Mouse (Mus musculus) liver, embryonic 16.5 days (tissue): ENCODE results near the gene Bnc2. TPM values are rescaled to one million over a fixed set of nuclear protein-coding genes. Genes with fewer than 3 reads are reported as not detected.

Source experiments
- ATAC-seq: fragments of 200-750 bp; cut with Nextera tagmentation; 2 replicates; pipeline ENCODE4 v1.8.0; 2017; ENCODE audit warnings: low read depth, mild to moderate bottlenecking, moderate number of reproducible peaks, moderate library complexity
- H3K27ac ChIP-seq: fragments of 300-500 bp; sonication (generic); 2 replicates; pipeline ENCODE4 v1.5.1; 2014; ENCODE audit warnings: mild to moderate bottlenecking, low read length
- H3K27me3 ChIP-seq: fragments of 300-500 bp; sonication (generic); 2 replicates; pipeline ENCODE4 v1.6.1; 2014; ENCODE audit warnings: low read depth, low read length, mixed read lengths; ENCODE audit not compliant: control insufficient read depth, insufficient read depth
- H3K36me3 ChIP-seq: fragments of 300-500 bp; sonication (generic); 2 replicates; pipeline ENCODE4 v1.6.1; 2014; ENCODE audit warnings: mild to moderate bottlenecking; ENCODE audit not compliant: control insufficient read depth, insufficient read depth
- H3K4me1 ChIP-seq: fragments of 300-500 bp; sonication (generic); 2 replicates; pipeline ENCODE4 v1.6.1; 2014; ENCODE audit warnings: low read depth, low read length, mixed read lengths; ENCODE audit not compliant: control insufficient read depth
- H3K4me2 ChIP-seq: fragments of 300-500 bp; sonication (generic); 2 replicates; pipeline ENCODE4 v1.6.1; 2014; ENCODE audit warnings: low read depth, low read length, mixed read lengths
- H3K4me3 ChIP-seq: fragments of 300-500 bp; sonication (generic); 2 replicates; pipeline ENCODE4 v1.5.1; 2014; ENCODE audit warnings: low read depth, mild to moderate bottlenecking, low read length
- H3K9ac ChIP-seq: fragments of 300-500 bp; sonication (generic); 2 replicates; pipeline ENCODE4 v1.6.1; 2014; ENCODE audit warnings: low read depth, low read length
- H3K9me3 ChIP-seq: fragments of 300-500 bp; sonication (generic); replicated peaks from 2 replicates; pipeline ENCODE4 v1.6.1; 2016; ENCODE audit warnings: low read length; ENCODE audit not compliant: control insufficient read depth
- WGBS: fragments of 180-500 bp; shearing (Covaris S2); extraction: QIAGEN DNeasy Blood & Tissue Kit; methylation state at CpG from one replicate; pipeline ENCODE4 v1.1.7; 2014; ENCODE audit not compliant: insufficient replicate concordance; 5-methylcytosine and 5-hydroxymethylcytosine counted together
- polyA plus RNA-seq: library from polyadenylated mRNA; unstranded; fragments of >200 nt; fragmentation: Nextera tagmentation; extraction: Ambion mirVana; gene quantifications from 2 replicates; pipeline ENCODE4 v1.2.1, GENCODE M21; 2015

The Bnc2 gene
- polyA plus RNA-seq, 1 experiment from 2014 or later, result 0.33 TPM

DNA sequence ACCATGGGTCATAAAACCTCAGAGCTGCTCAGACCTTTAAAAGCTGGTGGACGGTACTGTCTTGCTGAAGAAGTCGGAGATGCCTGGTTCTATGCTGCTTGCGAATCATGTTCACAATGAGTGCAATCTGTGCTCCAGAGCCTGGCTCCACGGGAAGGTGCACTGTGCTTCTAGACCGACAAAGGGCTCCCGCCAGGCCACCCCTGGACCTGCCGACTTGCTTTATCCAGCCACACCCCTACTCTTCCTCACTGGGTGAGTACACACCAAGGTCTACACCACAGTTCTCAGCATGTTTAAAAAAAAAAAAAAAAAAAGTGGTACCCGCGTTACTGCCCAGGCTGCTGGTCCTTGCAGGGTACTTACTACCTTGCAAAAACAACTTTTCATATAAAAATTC is 174.8 kb downstream of the Bnc2 start:
- Histone ChIP-seq H3K4me1 (no peaks in the 10 kb centered on the region), H3K27me3 (no peaks in the 10 kb centered on the region), H3K36me3 (no peaks in the 10 kb centered on the region), H3K4me3 (no peak overlapping the region), H3K4me2 (no peak overlapping the region), H3K9ac (no peak overlapping the region), H3K27ac (no peak overlapping the region), H3K9me3 (no peaks in the 10 kb centered on the region)
- 67% methylated on average over 9 of the region's 9 CpGs for WGBS
- ATAC-seq, result no peak

DNA sequence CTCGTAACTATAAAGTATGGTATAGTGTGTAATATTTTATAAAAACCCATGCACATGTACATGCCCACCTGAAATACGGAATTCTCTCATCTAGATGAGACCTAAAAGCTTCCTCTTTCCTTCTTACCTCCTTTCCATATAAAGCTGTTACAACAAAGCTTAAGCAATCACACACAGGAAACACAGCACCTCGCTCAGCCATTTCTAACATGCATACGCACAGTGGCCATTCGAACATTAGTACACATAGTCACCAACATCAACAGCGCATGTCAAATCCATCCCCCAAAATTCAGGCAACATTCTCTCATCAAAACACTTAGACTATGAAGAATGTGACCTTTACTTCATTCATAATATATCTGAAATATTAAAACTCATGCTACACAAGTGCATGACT is 176.6 kb downstream of the Bnc2 start:
- H3K36me3 ChIP-seq, result no peaks in the 10 kb centered on the region
- no peak overlapping the region for H3K4me2 ChIP-seq
- H3K27ac ChIP-seq, result no peak overlapping the region
- 65% methylated on average over 6 of the region's 6 CpGs for WGBS
- no peak overlapping the region for H3K9ac ChIP-seq
- ATAC-seq, result no peak
- H3K4me1 ChIP-seq, result no peaks in the 10 kb centered on the region
- H3K4me3 ChIP-seq, result no peak overlapping the region
- H3K27me3 ChIP-seq, result no peaks in the 10 kb centered on the region
- H3K9me3 ChIP-seq, result no peaks in the 10 kb centered on the region

DNA sequence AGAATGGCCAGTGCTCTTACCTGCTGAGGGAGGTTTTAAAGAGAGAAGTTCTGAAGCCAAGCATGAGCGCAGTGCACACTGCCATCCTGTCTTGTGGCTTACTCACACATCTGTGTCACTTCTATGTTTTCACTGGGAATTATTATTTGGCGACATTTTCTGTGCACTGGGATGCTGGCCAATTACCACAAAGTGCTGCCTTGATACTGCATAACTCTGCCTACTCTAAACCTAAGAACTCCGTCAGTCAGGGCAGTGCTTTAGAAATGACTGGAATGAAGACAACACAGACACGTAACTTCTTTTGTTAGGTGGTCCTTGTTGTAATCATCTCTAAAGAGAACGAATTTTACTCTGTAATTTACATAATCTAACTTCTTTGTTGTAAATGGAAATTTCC is 186.8 kb downstream of the Bnc2 start:
- ATAC-seq, result no peak
- WGBS, result 62% methylated on average over 5 of the region's 5 CpGs
- H3K9ac ChIP-seq, result no peak overlapping the region

DNA sequence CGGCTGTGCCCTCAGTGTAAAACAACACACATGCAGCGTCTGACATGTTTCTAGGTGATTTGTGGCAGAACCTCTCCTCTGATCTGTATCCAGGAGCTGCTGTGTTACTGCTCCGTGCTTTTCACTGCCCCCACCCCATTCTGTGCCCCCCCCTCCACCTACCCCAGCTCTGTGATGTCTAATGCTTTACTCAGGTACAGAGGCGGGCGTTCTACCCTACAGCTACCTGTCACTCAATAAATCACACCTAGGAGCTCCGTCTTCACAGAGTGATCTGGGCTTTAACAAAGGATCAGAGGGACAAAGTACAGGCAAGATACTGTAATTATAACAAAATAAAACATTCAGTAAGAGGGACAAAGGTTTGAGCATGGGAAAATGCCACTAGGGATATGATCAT is 192.4 kb downstream of the Bnc2 start:
- Histone ChIP-seq H3K4me1 (no peaks in the 10 kb centered on the region), H3K4me2 (no peak overlapping the region), H3K27ac (no peak overlapping the region), H3K9me3 (no peaks in the 10 kb centered on the region), H3K27me3 (no peaks in the 10 kb centered on the region), H3K9ac (no peak overlapping the region), H3K4me3 (no peak overlapping the region), H3K36me3 (no peaks in the 10 kb centered on the region)
- ATAC-seq, result no peak
- 42% methylated on average over 6 of the region's 6 CpGs for WGBS

More for the DNA sequence above, 186.8 kb downstream of the Bnc2 start:
- Histone ChIP-seq H3K4me3 (no peak overlapping the region), H3K27ac (no peak overlapping the region), H3K4me2 (no peak overlapping the region), H3K9me3 (no peaks in the 10 kb centered on the region), H3K4me1 (no peaks in the 10 kb centered on the region), H3K36me3 (no peaks in the 10 kb centered on the region), H3K27me3 (no peaks in the 10 kb centered on the region)

DNA sequence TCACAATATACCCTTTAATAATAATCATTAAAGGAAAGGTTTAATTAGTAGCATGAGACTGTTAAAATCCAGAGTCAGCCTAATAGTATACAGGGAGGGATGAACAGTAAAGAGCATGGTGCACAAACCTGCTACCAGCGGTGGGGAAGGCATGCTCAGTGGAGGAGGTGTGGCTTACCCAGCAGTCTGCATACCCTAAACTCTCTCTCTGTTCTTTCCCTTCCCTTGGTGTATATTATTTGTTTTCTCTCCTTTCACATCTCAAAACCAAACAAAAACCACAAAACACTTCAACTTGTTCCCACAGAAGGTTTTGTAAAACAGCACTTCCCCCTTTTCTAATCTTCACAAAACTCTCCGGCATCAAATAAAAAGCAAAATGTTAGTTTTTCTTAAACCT is 202.4 kb downstream of the Bnc2 start:
- H3K4me1 ChIP-seq, result no peaks in the 10 kb centered on the region

GRCm38 (mm10) chr4:84470106-84470885 is 204.8 kb downstream of the Bnc2 start:
- H3K27me3 ChIP-seq, result no peaks in the 10 kb centered on the region
- H3K27ac ChIP-seq, result no peak overlapping the region
- ATAC-seq, result no peak
- no peak overlapping the region for H3K4me3 ChIP-seq
- H3K36me3 ChIP-seq, result no peaks in the 10 kb centered on the region
- H3K9me3 ChIP-seq, result no peaks in the 10 kb centered on the region
- no peaks in the 10 kb centered on the region for H3K4me1 ChIP-seq
- WGBS, result 63% methylated on average over 6 of the region's 6 CpGs
- H3K4me2 ChIP-seq, result no peak overlapping the region
- no peak overlapping the region for H3K9ac ChIP-seq

More for the DNA sequence above, 202.4 kb downstream of the Bnc2 start:
- H3K4me3 ChIP-seq, result no peak overlapping the region
- H3K27me3 ChIP-seq, result no peaks in the 10 kb centered on the region
- H3K4me2 ChIP-seq, result no peak overlapping the region
- no peaks in the 10 kb centered on the region for H3K9me3 ChIP-seq
- H3K27ac ChIP-seq, result no peak overlapping the region
- H3K36me3 ChIP-seq, result no peaks in the 10 kb centered on the region
- H3K9ac ChIP-seq, result no peak overlapping the region
- WGBS, result 33% methylated on average over 2 of the region's 2 CpGs
- no peak for ATAC-seq

- H3K4me1 ChIP-seq, result no peaks in the 10 kb centered on the region
- no peaks in the 10 kb centered on the region for H3K9me3 ChIP-seq
- 57% methylated on average over 4 of the region's 4 CpGs for WGBS
- no peaks in the 10 kb centered on the region for H3K27me3 ChIP-seq
- ATAC-seq, result no peak
- H3K4me2 ChIP-seq, result no peak overlapping the region
- no peak overlapping the region for H3K9ac ChIP-seq
- H3K36me3 ChIP-seq, result no peaks in the 10 kb centered on the region
- no peak overlapping the region for H3K27ac ChIP-seq
- no peak overlapping the region for H3K4me3 ChIP-seq
These were observed 205.7 kb downstream of the Bnc2 start for GRCm38 (mm10) chr4:84469400-84469799.

DNA sequence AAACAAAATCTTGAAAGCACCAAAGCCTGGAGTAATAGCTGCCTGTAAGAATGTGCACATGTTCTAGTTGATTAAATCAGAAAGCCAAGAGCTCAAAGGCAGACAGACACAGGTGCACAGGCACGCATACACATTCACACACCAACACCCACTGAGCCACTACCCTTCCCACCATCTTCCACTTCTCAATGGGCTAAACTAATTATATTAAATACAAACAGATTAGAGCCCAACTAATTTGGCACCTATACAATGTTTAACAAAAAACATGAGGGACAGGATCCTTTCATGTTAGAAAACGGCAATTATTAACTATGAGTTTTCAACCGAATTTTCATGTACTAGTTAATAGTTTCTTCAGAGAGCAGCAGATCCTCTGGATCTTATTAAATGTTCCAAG is 207.4 kb downstream of the Bnc2 start:
- Histone ChIP-seq H3K4me3 (no peak overlapping the region), H3K27ac (no peak overlapping the region), H3K4me2 (no peak overlapping the region), H3K4me1 (no peaks in the 10 kb centered on the region), H3K9me3 (no peaks in the 10 kb centered on the region), H3K36me3 (no peaks in the 10 kb centered on the region), H3K27me3 (no peaks in the 10 kb centered on the region), H3K9ac (no peak overlapping the region)
- ATAC-seq, result no peak
- whole genome bisulfite sequencing, result 69% methylated on average over 3 of the region's 3 CpGs

GRCm38 (mm10) chr4:84458218-84458560 is 216.9 kb downstream of the Bnc2 start:
- Histone ChIP-seq H3K4me2 (no peak overlapping the region), H3K4me1 (no peaks in the 10 kb centered on the region), H3K36me3 (no peaks in the 10 kb centered on the region), H3K9ac (no peak overlapping the region), H3K9me3 (no peaks in the 10 kb centered on the region), H3K4me3 (no peak overlapping the region), H3K27ac (no peak overlapping the region), H3K27me3 (no peaks in the 10 kb centered on the region)
- no peak for ATAC-seq
- WGBS, result 68% methylated on average over 3 of the region's 3 CpGs
